Mouse (Mus musculus) gastrocnemius, adult 18-20 months (tissue): Measurements from ENCODE around the gene Nsrp1. TPM values are rescaled to one million over a fixed set of nuclear protein-coding genes. Genes with fewer than 3 reads are reported as not detected.
A peak's percentile ranks its signal among the peaks of the same experiment; 100 is the strongest.
"Not testable (repeated sequence)": the region's sequence is repeated elsewhere in the genome, so short reads cannot be mapped to it uniquely, and the experiment has no call there.

Experiments used
- DNase-seq: peaks from one replicate; pipeline ENCODE4 v3.0.0; 2021; ENCODE audit warnings: low spot score
- long read RNA-seq, 2 experiments: library from polyadenylated mRNA; stranded (forward); transcript quantifications; one replicate each; pipeline ENCODE4 v2.0.0; 2021
- total RNA-seq, 2 experiments: library from RNA; stranded (reverse); gene quantifications; 2 replicates each; pipeline ENCODE4 v1.2.3; 2021

Gene Nsrp1
- total RNA-seq = 10 to 100 TPM; 14.3 to 15.0 TPM
- long read RNA-seq, experiment 1, transcript Nsrp1-201 (7 exons, 3,114 nt) = major isoform, 30 of 37 reads
- long read RNA-seq, experiment 1, partial matches to known transcripts = 7 of 37 reads
- long read RNA-seq, experiment 1, other reads (novel, unspliced or antisense) = 0 of 37 reads
- long read RNA-seq, experiment 2, transcript Nsrp1-201 (7 exons, 3,114 nt) = major isoform, 18 of 22 reads
- long read RNA-seq, experiment 2, partial matches to known transcripts = 1 of 22 reads
- long read RNA-seq, experiment 2, other reads (novel, unspliced or antisense) = 3 of 22 reads

DNA sequence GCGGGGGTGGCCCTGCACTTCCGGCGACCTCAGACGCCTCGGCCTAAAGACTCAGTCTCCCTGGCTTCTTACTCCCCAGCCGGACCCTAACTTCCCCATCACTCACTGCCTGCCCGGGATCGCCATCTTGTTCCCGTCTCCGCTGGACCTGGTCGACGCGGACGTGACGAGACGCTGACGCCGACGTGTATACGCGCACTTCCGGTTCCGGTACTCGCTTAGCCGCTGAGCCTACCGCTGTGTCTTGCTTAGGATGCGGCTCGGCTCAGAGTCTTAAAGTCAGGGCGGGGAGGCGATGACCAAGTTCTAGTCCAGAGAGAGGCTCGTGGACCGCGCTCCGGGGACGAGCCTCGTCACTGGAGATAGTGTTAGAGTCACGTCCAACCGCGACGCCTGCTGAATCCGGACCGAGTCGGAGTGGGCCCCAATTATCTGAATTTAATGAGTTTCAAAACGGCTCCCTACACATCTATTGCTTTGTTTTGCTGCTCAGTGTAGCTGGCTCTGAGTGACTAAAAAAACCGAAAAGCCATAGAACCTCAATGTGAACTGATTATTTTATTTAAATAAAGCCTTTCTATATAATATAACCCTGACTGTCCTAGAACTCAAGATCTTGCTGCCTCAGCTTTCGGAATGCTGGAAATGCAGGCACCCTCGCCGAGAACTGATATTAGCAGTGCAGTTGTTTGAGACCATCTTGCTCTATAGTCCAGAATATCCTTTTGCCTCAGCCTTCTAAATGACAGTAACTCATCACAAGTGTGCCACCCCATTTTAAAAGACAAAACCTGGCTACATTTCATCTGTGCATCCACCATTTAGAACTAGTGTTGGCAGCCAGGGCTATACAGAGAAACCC is at the start of gene Nsrp1:
Gene Nsrp1, minus strand, starts transcription at position 163 of the 862 bp plus-strand sequence.
- peak; percentile 91 for DNase-seq

DNA sequence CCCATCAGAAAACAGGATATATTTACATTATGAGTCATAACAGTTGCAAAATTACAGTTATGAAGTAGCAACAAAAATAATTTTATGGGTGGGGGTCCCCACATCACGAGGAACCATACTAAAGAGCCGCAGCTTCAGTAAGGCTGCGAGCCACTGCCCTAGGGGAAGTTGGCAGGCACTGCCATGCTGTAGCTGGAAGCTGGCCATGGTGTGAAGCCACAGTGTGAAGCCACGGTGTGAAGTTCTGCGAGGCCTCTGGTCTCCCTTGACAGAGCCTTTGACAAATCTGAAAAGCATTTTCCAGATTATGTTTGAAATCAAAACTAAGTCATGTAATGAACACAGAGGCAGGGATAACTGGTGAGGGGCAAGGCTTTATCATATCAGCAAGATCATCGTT is 32.9 kb upstream of the Nsrp1 start:
- no peak for DNase-seq

DNA sequence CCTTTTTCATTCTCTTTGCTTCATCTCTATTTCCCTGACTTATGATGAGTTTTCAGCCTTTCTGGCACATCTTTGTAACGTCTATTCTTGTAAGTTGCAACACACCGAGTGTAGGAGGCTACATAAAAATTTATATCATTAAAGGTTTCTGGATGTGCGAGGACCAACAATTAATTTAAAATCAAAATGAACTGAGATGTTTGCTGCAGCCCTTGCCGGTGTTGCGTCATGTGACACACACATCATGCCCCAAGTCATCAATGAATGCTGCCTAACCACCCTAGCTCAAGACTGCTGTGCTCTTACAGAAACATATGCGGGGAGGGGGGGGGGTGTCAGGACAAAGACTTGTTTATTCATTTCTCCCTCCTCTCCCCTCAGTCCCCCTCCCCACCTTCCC is 30.2 kb upstream of the Nsrp1 start:
- DNase-seq = no peak

DNA sequence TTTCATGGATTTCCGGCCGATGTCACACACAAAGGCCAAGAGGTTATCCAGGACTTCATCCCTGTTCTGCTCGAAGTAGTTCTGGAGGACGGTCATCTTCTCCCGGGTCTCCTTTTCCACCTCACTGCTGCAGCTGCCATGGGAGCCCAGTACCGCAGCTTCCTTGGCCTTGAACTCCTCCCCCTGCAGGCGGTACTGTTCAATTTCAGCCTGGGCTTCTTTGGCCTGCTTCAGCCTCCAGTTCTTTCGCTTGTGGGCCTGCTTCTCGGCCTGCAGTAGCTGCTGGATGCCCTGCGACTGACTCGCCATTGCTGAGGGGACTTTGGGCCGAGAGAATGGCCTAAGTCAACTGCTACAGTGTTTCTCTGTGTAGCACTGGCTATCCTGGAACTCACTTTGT is 29.6 kb upstream of the Nsrp1 start:
- DNase-seq = not testable (repeated sequence)

DNA sequence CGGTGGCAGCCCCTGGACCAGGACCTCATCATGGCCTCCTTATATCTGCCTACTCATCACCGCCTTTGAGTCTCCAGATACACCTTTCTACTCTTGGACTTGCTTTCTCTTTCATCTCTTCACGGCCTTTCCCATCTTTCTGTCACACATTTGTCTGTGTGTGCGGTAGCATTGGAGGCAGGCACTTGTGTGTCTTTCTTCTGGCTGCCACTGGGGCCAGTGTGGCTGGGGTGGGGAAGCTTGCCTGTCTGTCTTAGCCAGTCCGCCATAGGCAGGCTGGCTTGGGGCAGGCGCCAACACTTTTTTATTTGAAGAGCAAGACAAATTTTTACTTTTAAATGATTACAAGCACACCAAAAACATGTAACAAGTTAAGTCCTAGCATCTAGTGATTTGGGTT is 28.7 kb upstream of the Nsrp1 start:
- DNase-seq = no peak

DNA sequence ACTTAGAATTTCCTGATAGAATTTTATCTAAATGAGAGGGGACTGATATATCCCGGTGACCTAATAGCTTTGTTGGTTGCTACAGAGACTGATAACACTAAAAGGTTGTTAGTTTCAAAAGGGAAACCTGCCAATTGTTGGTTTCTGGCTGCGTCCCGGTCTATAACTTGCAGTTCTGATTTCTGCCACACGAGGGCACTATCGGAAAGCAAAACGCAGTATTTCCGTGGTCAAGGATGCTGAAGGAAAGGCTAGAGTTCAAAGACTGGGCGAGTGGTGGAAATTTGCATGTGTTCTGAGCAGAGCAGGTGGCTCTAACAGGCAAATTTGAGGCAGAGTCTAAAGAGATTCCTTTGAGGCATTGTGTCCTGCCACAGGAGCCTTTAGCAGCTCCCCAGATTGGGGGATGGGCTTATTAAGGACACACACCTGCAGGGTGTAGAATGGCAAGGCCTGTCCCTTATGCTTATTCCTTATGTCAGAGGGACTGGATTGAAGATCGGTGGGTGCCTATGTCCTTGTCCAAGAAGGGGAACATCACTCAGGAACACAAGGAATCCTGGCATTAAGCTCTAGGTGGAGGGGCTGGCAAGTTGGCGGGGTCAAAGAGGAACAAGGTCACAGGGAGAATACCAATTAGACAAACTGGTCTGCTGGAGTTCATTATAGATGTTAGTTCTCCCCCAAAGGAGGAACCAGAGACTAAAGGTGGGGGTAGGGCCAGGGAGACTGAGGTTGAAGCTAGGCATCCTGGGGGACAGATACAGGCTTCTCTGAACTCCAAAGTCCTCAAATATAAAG is 22.1 kb upstream of the Nsrp1 start:
- DNase-seq = peak; percentile 80

DNA sequence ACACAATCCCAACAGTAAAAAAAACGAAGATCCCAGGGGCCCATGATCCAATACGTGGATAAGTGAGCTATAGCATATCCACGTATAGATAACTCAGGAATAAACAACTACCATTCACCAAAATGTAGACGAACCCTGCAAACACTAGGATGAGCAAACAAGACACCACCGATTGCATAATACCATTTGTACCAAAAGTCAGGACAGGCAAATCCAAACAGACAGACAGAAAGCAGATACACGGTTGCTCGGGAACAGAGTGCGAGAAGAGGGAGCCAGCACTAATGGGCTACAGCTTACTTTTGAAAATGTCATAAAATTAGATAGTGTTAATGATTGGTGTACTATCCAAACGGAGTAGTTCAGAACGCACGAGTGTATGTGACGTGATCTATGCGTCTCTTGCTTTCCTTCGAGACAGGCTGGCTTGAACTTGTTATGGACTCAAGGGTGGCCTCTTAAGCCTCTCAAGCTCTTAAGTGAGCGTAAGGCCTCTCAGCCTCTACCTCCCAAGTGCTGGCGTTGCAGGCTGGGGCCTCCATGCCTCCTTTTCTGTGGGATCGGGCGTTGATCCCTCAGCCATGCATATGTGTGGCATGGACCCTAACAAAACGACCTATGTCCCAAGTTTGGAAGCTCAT is 20.2 kb upstream of the Nsrp1 start:
- no peak for DNase-seq

DNA sequence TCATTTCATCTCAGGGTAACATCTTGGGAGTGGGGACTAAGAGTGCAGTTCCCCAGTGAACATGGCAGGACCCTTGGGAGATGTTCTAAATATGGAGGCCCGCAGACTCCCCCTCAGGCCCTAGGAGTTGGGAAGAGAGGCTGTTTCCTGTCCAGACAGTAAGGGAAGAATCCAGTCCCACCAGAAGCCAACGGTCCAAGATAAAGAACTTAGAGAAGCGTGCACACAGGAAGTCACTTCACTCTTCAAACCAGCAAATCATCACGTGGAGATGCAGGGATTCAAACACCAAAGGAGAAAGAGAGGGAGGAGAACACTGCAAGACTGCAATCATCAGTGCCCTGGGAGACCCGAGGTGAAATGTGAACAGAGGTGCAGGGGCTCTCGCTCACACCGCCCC is 18.8 kb upstream of the Nsrp1 start:
- no peak for DNase-seq

DNA sequence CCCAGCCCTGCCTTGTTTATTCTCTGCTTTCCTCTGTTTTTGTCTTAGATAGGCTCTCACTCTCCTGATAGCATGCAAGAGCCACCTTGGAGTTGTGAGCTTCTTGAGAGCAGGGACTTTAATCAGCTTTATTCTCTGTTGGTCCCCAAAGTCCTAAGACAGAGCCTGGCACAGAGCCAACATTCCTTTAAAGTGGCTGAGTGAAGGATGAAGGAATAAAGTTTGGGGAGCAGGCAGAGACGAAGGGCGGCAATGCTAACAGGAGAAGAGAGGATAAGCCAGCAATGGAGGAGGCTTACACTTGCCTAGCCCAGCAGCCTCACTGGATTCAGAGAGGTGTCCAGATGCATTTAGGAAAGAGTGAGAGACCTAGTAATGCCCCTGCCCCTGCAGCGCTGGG is 18.3 kb upstream of the Nsrp1 start:
- DNase-seq = no peak

DNA sequence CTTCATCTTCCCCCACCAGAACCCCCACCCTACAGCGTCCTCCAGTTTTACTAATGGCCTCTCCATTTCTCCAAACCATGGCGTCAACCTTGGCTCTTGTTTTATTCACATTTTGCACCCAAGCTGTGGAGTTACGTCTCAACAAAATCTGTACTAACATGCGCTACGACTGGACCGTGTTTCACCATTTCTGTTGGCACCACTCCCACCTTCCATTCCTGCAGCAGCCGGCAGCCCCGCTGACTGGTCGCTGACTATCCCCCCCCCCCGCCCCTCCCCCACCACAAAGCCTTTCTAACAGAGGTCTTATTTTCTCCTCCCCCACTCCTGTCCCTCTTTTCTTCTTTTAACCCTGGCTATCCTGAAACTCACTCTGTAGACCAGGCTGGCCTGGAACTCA is 17.0 kb upstream of the Nsrp1 start:
- no peak for DNase-seq

DNA sequence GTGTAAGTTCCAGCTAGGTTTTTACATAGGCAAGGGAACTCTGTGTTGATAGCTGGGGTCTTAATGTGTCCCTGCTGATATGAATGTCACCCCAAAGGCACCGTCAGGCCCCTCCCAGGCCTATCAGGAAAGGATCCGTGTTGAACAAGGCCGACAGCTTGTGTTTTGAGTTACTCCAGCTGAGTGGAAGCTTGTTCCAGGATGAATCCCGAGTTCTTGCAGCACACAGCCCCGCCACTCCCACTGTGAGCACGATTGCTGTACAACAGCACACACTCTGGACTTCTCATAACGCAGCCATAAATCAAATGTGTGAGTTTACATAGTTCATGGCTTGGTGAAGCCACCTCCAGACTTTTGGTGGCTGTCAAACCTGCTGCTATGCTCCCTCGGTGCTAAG is 15.9 kb upstream of the Nsrp1 start:
- DNase-seq = no peak

DNA sequence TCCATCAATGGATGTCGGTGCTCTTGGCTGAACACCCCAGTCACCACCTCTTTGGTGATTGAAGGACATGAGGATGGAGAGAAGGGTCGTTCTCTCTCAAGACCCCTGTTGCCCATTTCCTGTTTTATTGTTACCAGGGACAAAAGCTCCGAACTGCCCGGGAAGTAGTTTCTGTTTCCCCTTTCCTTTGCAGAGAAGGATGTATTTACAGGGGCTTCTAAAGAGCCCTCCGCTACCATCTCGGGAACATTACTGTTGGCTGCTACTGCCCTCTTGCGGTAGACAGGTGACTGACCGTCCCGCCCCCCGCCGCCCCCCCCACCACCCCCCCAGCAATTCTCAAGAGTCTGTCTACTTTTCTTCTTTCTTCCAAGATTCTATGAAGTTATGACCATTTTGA is 15.0 kb upstream of the Nsrp1 start:
- DNase-seq = peak; percentile 25

DNA sequence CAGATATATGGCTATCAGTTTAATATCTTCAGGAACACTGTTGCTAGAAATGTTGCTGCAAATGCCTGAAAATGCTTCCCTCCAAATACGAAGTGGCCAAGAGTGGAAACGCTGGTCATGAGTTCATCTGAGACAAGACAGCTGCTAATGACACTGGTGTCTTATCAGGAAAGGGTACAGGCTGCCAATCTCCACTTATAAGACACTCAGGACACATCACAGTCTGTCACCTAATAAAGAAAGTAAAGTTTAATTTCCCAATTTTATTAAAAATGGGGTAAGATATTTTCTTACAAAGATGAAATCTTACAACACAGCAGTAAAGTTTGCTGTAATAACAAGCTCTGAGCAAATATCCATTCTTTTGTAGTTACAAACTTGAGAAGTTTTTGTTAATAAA is 10.9 kb upstream of the Nsrp1 start:
- no peak for DNase-seq

DNA sequence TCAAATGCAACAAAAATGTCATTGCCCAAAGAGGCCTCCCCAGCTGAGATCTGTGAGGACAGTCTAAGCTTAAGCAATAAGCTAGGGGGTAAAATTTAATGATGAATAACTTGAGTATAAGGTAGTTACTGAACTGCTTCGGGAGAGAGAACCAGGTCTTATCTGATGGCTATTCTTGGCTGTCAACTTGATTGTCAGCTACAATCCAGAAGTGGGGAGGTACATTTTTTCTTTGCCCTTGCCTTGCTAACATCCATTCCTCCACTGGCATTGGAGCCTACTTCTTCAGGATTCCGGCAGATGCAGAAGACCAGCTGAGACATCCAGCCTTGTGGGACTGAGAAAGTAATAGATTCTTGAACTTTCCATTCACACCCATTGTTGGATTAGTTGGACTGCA is 8.8 kb upstream of the Nsrp1 start:
- DNase-seq = no peak

DNA sequence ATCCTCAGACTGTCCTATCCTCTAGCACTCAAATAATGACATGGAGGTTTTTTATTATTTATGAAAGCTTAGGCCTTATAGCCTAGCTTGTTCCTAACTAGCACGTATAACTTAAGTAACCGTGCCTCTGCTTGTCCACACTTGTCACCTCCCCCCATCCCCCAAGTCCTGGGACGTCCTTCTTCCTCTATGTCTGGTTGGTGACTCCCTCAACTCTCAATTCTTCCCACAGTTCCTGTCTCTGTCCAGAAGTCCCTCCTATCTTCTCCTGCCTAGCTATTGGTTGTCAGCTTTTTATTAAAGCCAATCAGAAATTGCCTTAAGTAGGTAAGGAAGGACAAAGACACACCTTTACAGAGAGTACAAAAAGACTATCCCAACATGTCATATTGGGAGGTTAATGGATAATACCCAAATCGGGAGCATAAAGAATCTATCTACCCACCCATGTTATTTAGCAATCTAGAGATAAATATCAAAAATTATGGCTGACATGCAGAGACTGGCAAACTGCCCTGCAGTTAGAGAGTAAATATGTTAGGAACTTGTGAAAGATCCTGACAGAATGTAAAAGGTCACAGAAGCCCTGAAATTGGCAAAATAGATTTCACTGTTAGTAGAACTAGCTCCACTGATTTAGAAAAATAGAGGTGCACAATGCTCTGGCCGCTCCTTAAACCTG is 5.9 kb upstream of the Nsrp1 start:
- no peak for DNase-seq

DNA sequence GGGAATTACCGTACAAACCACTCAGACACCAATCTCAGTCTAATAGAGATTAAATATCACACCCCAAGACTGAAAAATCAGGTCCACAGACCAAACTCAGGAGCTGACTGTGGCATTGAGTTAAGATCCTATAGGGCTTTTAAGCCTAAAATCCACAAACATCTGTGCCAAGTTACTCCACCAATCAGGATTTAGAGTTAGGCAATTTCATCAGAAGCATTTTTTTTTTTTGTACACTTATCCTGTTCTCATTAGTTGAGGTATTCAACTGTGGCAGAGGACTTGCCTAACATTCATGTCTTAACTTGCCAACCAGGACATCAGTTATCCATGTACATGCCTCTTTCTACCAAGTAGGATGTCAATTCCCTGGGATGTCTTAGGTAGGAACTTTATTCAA is 1.1 kb upstream of the Nsrp1 start:
- DNase-seq = no peak

DNA sequence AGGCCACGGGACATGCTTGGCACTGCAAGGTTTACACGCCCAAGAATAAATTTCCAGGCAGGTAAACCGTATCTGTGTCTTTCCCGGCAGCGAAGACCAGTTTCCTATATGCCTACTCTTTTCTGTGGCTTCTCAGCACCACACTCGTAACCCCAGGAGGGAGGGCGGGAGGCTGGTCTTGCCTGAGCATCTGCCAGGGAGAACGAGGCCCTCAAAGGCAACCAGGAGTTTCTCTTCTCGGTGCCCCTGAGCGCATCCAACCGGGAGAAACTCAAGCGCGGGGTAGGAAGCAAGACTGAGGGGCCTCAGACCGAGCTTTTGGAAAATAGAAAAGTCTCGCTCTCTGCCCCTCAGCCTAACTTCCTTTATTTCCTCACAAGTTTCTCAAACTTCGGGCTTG is 443 bp downstream of the Nsrp1 start:
- DNase-seq = no peak

DNA sequence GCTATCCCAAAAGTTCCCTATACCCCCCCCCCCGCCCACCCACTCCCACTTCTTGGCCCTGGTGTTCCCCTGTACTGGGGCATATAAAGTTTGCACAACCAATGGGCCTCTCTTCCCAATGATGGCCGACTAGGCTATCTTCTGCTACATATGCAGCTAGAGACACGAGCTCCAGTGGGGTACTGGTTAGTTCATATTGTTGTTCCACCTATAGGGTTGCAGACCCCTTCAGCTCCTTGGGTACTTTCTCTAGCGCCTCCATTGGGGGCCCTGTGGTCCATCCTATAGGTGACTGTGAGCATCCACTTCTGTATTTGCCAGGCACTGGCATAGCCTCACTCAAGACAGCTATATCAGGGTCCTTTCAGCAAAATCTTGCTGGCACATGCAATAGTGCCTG is 904 bp downstream of the Nsrp1 start:
- not testable (repeated sequence) for DNase-seq

DNA sequence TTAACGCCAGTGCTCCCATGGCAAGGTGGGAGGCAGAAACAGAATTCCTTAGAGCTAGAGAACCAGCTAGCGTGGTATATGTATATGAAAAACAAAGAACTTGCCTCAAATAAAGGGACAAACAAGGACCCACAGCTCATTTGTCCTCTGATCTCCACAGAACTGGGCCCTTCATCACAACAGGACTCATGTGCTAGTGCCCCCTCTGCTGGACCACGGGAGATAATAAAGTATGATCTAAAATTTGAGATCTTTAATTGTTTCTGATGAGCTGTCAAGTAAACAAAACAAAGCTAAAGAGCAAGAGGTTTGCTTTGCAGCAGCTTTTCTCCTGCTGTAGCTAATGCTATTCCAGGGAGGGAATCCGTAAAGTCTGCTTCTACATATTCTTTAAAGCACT is 7.5 kb downstream of the Nsrp1 start:
- DNase-seq = no peak

DNA sequence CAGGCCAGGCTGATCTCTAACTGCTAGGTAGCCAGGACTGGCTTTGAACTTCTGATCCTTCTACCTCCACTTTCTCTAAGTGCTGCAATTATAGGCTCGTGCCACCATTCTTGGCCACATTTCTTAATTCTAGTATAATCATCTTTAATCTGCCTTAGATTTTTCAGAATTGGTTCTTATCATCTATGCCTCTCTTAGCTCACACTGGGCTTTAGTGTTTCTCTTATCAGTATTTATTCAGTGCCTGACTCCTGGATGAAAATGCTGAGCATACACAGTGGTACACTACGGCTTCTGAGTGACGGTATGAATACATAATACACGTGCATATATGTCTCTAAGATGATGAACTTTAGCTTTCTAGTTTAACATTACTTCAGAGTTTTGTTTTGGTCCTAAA is 9.4 kb downstream of the Nsrp1 start:
- no peak for DNase-seq

DNA sequence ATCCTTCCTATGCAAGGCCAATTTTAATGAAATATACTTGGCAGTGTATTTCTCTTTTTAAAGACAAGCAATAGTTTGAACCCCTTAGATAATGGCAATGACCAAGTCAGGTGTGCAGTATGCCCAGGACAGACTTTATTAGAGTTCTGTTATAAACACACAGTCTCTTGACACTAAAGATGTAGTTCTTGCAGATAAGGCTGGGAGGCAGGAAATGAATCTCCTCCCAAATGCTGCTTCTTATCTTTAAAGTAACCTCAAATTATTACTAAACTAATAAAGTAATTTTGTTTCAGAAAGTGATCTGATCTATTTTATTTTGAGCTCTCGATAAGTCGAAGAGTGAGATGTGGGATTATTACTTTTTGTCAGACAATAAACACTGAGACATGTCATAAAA is 14.8 kb downstream of the Nsrp1 start:
- DNase-seq = no peak
